Mouse (Mus musculus): ENCODE measurements around the gene Dnase1l3. TPM values are rescaled to one million over a fixed set of nuclear protein-coding genes. Genes with fewer than 3 reads are reported as not detected.

Dnase1l3 gene
- polyA plus RNA-seq, 1 experiment = 69.9 TPM

- H3K4me1 ChIP-seq (ENCODE audit: control insufficient read depth, insufficient read depth, insufficient read length) = no peaks in the 10 kb centered on the region
- no peaks in the 10 kb centered on the region for H3K27me3 ChIP-seq (ENCODE audit: control insufficient read depth, insufficient read depth, low read length)
- no peaks in the 10 kb centered on the region; the same call in 1 of the 2 replicates for H3K36me3 ChIP-seq (ENCODE audit: control insufficient read depth, insufficient read depth, low read length)
- H3K27ac ChIP-seq (ENCODE audit: insufficient read depth, low read length) = no peak overlapping the region
- H3K4me3 ChIP-seq (ENCODE audit: extremely low read depth, insufficient read depth, insufficient read length) = no peak overlapping the region
- no peak for TF ChIP-seq POLR2A (IDR thresholded peaks at IDR 0.05; ENCODE audit: low read depth, low read length)
- TF ChIP-seq CTCF (IDR thresholded peaks at IDR 0.05; ENCODE audit: extremely low read depth, insufficient read depth, insufficient read length, insufficient replicate concordance) = no peak
- 27% methylated on average over 5 of the region's 5 CpGs for WGBS
- no peak for DNase-seq (ENCODE audit: low read depth in 1 of 2, low spot score in 2 of 2)
Measured at GRCm38 (mm10) chr14:8038150-8038549, 43.8 kb upstream of the Dnase1l3 start.

- Histone ChIP-seq H3K4me3 (ENCODE audit: extremely low read depth, insufficient read depth, insufficient read length) (no peak overlapping the region), H3K27me3 (ENCODE audit: control insufficient read depth, insufficient read depth, low read length) (no peaks in the 10 kb centered on the region), H3K27ac (ENCODE audit: insufficient read depth, low read length) (no peak overlapping the region), H3K36me3 (ENCODE audit: control insufficient read depth, insufficient read depth, low read length) (no peaks in the 10 kb centered on the region; the same call in 1 of the 2 replicates), H3K4me1 (ENCODE audit: control insufficient read depth, insufficient read depth, insufficient read length) (no peaks in the 10 kb centered on the region)
- 91% methylated on average over 5 of the region's 5 CpGs for WGBS
- TF ChIP-seq POLR2A (IDR thresholded peaks at IDR 0.05; ENCODE audit: low read depth, low read length) (no peak), CTCF (IDR thresholded peaks at IDR 0.05; ENCODE audit: extremely low read depth, insufficient read depth, insufficient read length, insufficient replicate concordance) (no peak)
- DNase-seq (ENCODE audit: low read depth in 1 of 2, low spot score in 2 of 2) = no peak
Measured at GRCm38 (mm10) chr14:8036406-8036805, 42.0 kb upstream of the Dnase1l3 start.

DNA sequence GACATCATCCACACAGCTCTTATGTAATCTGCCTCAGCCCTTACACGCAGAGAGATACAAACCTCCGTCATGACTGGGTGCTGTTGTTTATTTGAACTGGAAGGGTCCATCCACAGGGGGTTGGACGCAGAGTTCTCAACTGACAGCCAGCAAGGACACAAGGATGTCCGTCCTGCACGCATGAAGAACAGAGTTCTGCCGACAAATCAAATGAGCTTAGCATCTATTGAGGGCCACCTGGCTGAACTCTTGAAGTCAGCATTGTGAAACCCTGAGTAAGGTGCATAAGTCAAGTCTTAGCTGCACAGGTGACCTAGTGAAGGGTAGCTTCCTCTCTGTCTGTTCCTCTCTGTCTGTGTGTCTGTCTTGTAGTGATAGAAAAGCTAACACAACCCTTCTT lies 41.6 kb upstream of the Dnase1l3 start:
- WGBS = 91% methylated on average over 6 of the region's 6 CpGs
- Histone ChIP-seq H3K36me3 (ENCODE audit: control insufficient read depth, insufficient read depth, low read length) (no peaks in the 10 kb centered on the region; the same call in 1 of the 2 replicates), H3K4me3 (ENCODE audit: extremely low read depth, insufficient read depth, insufficient read length) (no peak overlapping the region), H3K27me3 (ENCODE audit: control insufficient read depth, insufficient read depth, low read length) (no peaks in the 10 kb centered on the region), H3K4me1 (ENCODE audit: control insufficient read depth, insufficient read depth, insufficient read length) (no peaks in the 10 kb centered on the region), H3K27ac (ENCODE audit: insufficient read depth, low read length) (no peak overlapping the region)
- DNase-seq (ENCODE audit: low read depth in 1 of 2, low spot score in 2 of 2) = no peak
- TF ChIP-seq CTCF (IDR thresholded peaks at IDR 0.05; ENCODE audit: extremely low read depth, insufficient read depth, insufficient read length, insufficient replicate concordance) (no peak), POLR2A (IDR thresholded peaks at IDR 0.05; ENCODE audit: low read depth, low read length) (no peak)

GRCm38 (mm10) chr14:8034561-8034960 lies 40.2 kb upstream of the Dnase1l3 start:
- Histone ChIP-seq H3K27ac (ENCODE audit: insufficient read depth, low read length) (no peak overlapping the region), H3K4me3 (ENCODE audit: extremely low read depth, insufficient read depth, insufficient read length) (no peak overlapping the region), H3K36me3 (ENCODE audit: control insufficient read depth, insufficient read depth, low read length) (no peaks in the 10 kb centered on the region; the same call in 1 of the 2 replicates), H3K27me3 (ENCODE audit: control insufficient read depth, insufficient read depth, low read length) (no peaks in the 10 kb centered on the region), H3K4me1 (ENCODE audit: control insufficient read depth, insufficient read depth, insufficient read length) (no peaks in the 10 kb centered on the region)
- TF ChIP-seq POLR2A (IDR thresholded peaks at IDR 0.05; ENCODE audit: low read depth, low read length) (no peak), CTCF (IDR thresholded peaks at IDR 0.05; ENCODE audit: extremely low read depth, insufficient read depth, insufficient read length, insufficient replicate concordance) (no peak)
- WGBS = 86% methylated on average over 5 of the region's 5 CpGs
- DNase-seq (ENCODE audit: low read depth in 1 of 2, low spot score in 2 of 2) = no peak

- Histone ChIP-seq H3K4me1 (ENCODE audit: control insufficient read depth, insufficient read depth, insufficient read length) (no peaks in the 10 kb centered on the region), H3K27ac (ENCODE audit: insufficient read depth, low read length) (no peak overlapping the region), H3K27me3 (ENCODE audit: control insufficient read depth, insufficient read depth, low read length) (no peaks in the 10 kb centered on the region), H3K4me3 (ENCODE audit: extremely low read depth, insufficient read depth, insufficient read length) (no peak overlapping the region), H3K36me3 (ENCODE audit: control insufficient read depth, insufficient read depth, low read length) (no peaks in the 10 kb centered on the region; the same call in 1 of the 2 replicates)
- DNase-seq (ENCODE audit: low read depth in 1 of 2, low spot score in 2 of 2) = no peak
- TF ChIP-seq CTCF (IDR thresholded peaks at IDR 0.05; ENCODE audit: extremely low read depth, insufficient read depth, insufficient read length, insufficient replicate concordance) (no peak), POLR2A (IDR thresholded peaks at IDR 0.05; ENCODE audit: low read depth, low read length) (no peak)
- 92% methylated on average over 13 of the region's 13 CpGs for WGBS
Measured at GRCm38 (mm10) chr14:8032087-8032944, 37.9 kb upstream of the Dnase1l3 start.

GRCm38 (mm10) chr14:8030535-8030934 lies 36.2 kb upstream of the Dnase1l3 start:
- Histone ChIP-seq H3K27me3 (ENCODE audit: control insufficient read depth, insufficient read depth, low read length) (no peaks in the 10 kb centered on the region), H3K36me3 (ENCODE audit: control insufficient read depth, insufficient read depth, low read length) (no peaks in the 10 kb centered on the region; the same call in 1 of the 2 replicates), H3K4me1 (ENCODE audit: control insufficient read depth, insufficient read depth, insufficient read length) (no peaks in the 10 kb centered on the region), H3K27ac (ENCODE audit: insufficient read depth, low read length) (no peak overlapping the region), H3K4me3 (ENCODE audit: extremely low read depth, insufficient read depth, insufficient read length) (no peak overlapping the region)
- DNase-seq (ENCODE audit: low read depth in 1 of 2, low spot score in 2 of 2) = no peak
- no peak for TF ChIP-seq CTCF (IDR thresholded peaks at IDR 0.05; ENCODE audit: extremely low read depth, insufficient read depth, insufficient read length, insufficient replicate concordance)
- WGBS = 83% methylated on average over 4 of the region's 4 CpGs

DNA sequence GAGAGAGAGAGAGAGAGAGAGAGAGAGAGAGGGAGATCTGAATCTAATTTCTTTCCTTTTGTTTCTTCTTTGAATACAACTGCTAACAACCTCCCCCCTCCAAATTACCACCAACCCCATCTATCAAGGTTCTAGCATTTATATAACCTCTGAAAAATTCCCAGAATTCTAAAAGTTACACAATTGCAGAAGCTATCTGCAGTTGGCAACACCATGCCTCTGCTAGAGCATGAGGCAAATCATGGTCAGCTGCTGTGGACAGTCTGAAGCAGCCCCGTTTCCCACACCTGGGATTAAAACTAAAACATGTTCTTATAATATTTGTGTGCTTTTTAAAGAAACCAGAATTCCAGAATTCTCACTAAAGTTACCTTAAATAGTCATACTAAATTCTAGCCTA lies 35.4 kb upstream of the Dnase1l3 start:
- Histone ChIP-seq H3K4me3 (ENCODE audit: extremely low read depth, insufficient read depth, insufficient read length) (no peak overlapping the region), H3K27ac (ENCODE audit: insufficient read depth, low read length) (no peak overlapping the region), H3K27me3 (ENCODE audit: control insufficient read depth, insufficient read depth, low read length) (no peaks in the 10 kb centered on the region), H3K4me1 (ENCODE audit: control insufficient read depth, insufficient read depth, insufficient read length) (no peaks in the 10 kb centered on the region), H3K36me3 (ENCODE audit: control insufficient read depth, insufficient read depth, low read length) (no peaks in the 10 kb centered on the region; the same call in 1 of the 2 replicates)
- DNase-seq (ENCODE audit: low read depth in 1 of 2, low spot score in 2 of 2) = no peak
- TF ChIP-seq CTCF (IDR thresholded peaks at IDR 0.05; ENCODE audit: extremely low read depth, insufficient read depth, insufficient read length, insufficient replicate concordance) = no peak
- no peak for TF ChIP-seq POLR2A (IDR thresholded peaks at IDR 0.05; ENCODE audit: low read depth, low read length)
- WGBS = 89% methylated on average over 1 of the region's 1 CpGs

Measured in spleen, adult 2 months (tissue).